Mouse (Mus musculus): Measurements from ENCODE around the gene Atad3a.
"Not testable (repeated sequence)": the region's sequence is repeated elsewhere in the genome, so short reads cannot be mapped to it uniquely, and the experiment has no call there.

Atad3a gene

GRCm38 (mm10) chr4:155760613-155761355 is at the start of gene Atad3a:
Atad3a (minus strand) TSS chr4:155761093.
- ATAC-seq (ENCODE audit: low TSS enrichment) = peak; percentile 93

DNA sequence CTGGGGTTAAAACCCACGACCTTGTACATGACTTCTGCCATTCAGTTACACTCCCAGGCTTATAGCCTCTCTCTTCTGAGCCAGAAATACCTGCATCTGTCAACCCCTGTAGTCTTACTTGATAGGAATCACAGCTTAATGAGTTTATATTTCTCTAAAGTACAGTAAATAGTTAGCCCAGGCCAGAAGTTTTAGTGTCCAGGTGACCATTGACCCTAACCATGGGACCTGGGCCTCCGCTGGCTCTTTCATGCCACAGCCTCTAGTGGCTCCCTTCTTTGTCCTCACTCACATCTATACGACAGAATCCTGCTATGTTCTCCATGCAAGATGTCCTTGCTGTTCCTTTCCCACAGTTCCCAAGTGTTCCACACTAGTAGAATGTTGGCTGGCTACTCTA is 46.9 kb upstream of the Atad3a start:
- no peak for ATAC-seq (ENCODE audit: low TSS enrichment)

DNA sequence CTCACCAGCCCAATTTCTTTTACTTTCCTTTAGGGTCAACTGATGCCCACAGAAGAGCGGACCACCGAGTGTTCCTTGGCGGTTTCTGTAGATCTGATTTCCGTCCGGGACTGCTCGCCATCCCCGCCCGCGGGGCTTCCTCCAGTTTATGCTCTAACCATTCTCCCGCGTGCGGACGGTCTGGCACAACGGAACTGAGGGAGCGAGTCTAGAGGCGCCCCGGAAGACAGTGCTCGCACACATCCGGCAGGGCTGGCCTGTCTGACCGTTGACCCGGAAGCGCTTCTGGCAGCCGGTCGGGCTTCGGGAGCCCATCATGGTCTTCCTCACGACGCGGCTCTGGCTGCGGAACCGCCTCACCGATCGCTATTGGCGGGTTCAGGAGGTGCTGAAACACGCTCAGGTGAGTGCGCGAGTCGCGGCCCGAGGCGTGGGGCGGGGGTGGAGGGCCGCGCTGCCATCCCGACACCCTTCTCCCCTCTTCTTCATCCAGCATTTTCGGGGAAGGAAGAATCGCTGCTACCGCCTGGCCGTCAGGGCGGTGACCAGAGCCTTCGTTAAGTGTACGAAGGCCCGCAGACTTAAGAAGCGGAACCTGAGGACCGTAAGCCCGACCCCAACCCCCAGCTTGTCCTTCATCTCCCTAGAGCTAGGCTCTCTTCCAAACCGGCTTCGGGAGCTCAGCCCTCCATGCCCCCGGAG is 42.6 kb upstream of the Atad3a start:
- peak; percentile 90 for ATAC-seq (ENCODE audit: low TSS enrichment)

GRCm38 (mm10) chr4:155802741-155803339 is 41.9 kb upstream of the Atad3a start, which contains the start of gene Mrpl20:
Mrpl20 (plus strand) TSS chr4:155802878.
- no peak for ATAC-seq (ENCODE audit: low TSS enrichment)

- no peak for ATAC-seq (ENCODE audit: low TSS enrichment)
These were observed 41.2 kb upstream of the Atad3a start for GRCm38 (mm10) chr4:155802075-155802474.

- no peak for ATAC-seq (ENCODE audit: low TSS enrichment)
These were observed 32.8 kb upstream of the Atad3a start for GRCm38 (mm10) chr4:155793730-155794129.

DNA sequence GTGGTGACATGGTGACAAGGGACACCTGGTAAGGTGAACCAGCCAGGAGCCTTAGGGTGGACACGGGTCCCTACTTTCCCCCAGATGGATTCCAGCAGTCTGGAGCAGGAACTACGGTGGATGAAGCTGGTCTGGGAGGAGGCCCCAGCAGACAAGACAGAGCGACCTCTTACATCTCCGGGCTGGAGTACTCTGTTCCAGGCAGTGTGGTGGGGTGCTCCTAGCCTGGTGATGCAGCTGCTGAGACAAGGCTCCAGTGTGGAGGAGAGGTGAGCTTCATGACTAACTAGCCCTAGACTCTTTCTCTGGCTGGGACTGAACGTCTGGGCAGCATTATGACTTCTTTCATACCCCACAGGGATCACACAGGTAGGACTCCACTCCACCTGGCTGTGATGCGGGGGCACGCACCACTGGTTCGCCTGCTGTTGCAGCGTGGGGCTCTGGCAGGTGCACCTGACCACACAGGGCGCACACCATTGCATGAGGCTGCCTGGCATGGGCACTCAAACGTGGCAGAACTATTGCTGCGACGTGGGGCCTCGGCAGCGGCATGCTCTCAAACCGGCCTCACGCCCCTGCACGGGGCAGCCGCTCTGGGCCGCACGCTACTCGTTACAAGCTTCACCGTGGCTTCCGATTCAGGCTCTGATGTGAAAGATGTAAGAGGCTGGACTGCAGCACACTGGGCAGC is 30.5 kb upstream of the Atad3a start:
- no peak for ATAC-seq (ENCODE audit: low TSS enrichment)

GRCm38 (mm10) chr4:155790650-155791161 is 29.8 kb upstream of the Atad3a start:
- no peak for ATAC-seq (ENCODE audit: low TSS enrichment)

DNA sequence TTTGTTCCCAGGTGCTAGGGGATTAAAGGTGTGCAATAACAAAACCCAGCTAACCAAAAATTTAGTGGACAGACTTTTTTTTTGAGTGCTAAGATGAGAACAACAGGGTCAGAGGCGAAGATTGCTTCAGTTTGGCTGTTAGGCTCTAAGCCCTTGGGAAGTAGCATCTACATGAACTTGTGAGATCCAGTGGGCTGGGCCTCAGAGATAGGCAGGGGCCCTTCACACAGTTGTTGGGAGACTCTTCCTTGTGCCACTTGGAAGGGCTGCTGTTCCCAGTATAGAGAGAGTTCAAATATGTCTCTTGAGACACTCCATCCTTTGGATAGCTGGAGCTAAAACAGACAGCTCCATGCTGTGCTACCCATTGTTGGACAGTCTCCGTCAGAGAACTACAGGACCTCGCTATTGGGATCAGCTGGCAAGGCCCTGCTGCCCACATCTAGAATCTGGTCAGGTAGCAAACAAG is 29.2 kb upstream of the Atad3a start, which contains the start of gene Ankrd65:
Ankrd65 (plus strand) TSS at position 419 of the 469 bp plus-strand sequence.
- ATAC-seq (ENCODE audit: low TSS enrichment) = no peak

DNA sequence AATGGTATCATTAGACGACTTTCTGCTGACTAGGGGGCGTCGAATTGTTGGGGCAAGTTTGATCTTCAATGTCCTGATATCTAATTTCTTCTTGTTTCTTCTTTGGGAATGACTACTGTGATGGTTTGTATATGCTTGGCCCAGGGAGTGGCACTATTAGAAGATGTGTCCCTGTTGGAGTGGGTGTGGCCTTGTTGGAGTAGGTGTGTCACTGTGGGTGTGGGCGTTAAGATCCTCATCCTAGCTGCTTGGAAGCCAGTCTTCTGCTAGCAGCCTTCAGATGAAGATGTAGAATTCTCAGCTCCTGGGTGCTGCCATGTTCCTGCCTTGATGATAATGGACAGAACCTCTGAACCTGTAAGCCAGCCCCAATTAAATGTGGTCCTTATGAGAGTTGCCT is 27.9 kb upstream of the Atad3a start:
- not testable (repeated sequence) for ATAC-seq (ENCODE audit: low TSS enrichment)

- no peak for ATAC-seq (ENCODE audit: low TSS enrichment)
These were observed 27.4 kb upstream of the Atad3a start for GRCm38 (mm10) chr4:155788300-155788699.

- ATAC-seq (ENCODE audit: low TSS enrichment) = peak; percentile 35; the same call in 1 of the 2 replicates
These were observed 24.9 kb upstream of the Atad3a start, which contains the start of gene Tmem88b for GRCm38 (mm10) chr4:155785819-155786218. Tmem88b (minus strand) TSS chr4:155785874.

DNA sequence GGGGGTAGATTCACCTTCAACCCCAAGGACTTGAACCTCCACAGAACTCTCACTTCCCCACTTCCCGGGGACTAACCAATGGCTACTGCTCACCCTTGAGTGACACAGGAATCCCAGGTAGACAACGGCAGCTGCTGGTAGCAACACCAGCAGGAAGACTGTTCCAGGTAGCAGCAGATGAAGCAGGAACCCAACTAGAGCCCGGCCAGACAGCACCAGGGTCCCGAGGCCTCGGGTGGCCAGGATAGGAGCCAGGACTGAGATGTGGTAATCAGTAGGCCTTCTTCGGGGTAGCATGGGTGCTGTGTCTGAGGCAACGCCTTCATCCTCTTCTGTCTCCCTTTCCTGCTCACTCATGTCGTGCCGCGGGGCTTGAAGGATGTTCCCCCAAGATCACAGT is 24.4 kb upstream of the Atad3a start:
- no peak for ATAC-seq (ENCODE audit: low TSS enrichment)

- ATAC-seq (ENCODE audit: low TSS enrichment) = peak; percentile 76
These were observed 23.3 kb upstream of the Atad3a start for GRCm38 (mm10) chr4:155784081-155784701.

DNA sequence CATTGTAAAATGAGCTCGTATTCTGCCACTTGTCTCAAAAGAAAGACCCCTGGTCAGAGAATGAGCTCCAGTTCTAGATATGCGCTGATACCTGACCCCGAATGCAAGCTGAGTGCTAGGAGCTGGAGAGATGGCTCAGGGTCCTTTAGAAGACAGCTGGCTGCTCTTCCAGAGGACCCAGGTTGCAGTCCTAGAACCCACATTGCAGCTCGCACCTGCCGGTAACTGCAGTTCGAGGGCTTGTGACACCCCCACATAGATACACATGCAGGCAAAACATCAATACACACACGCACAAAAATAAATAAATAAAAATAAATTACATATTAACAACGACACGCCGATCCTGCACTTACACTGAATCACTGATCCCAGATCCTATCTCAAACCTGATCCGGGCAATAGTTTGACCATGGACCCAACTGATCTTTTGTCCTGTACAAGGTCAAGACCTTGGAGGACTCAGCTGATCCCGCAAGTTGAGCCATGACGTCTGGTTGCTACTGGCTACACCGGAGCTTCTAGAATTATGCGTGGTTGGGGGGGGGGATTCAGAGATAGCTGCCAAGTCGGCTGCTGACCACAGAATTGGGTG is 22.7 kb upstream of the Atad3a start:
- ATAC-seq (ENCODE audit: low TSS enrichment) = no peak

DNA sequence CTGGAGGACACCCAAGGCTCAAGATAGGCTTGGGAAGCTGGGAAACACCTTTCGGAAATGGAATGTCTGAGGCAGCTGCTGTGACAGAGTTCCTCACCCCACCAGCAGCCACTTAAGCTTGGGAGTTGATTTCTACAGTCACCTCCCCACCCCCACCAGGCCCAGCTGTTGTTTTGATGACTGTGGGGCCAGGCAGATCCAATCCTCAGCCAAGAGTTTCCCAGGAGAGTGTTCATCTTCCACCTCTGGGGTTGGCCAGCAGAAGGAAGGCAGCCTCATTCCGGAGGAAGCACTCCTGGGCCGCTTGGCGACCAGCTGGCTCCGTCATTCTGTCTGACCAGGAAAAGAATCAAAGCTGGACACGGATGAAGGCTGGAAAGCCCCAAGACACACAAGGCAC is 20.0 kb upstream of the Atad3a start:
- ATAC-seq (ENCODE audit: low TSS enrichment) = no peak

DNA sequence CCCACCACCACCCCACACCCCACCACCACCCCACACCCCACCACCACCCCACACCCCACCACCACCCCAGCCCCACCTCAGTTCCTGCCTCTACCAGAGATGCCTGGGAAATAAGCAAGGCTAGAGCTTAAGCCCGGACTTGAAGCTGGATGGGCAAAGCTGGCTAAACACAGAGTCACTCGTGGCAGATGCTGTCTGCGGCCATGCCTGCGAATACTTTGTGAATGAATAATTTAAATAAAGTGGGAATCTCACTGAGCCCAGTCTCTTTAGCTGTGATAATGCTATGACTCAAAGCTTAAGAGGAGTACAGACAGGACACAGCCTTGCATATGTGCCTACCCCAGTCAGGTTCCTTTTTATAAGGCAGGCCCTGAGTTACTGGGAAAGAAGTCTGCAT is 18.6 kb upstream of the Atad3a start:
- no peak for ATAC-seq (ENCODE audit: low TSS enrichment)

- no peak for ATAC-seq (ENCODE audit: low TSS enrichment)
These were observed 16.9 kb upstream of the Atad3a start for GRCm38 (mm10) chr4:155777816-155778215.

DNA sequence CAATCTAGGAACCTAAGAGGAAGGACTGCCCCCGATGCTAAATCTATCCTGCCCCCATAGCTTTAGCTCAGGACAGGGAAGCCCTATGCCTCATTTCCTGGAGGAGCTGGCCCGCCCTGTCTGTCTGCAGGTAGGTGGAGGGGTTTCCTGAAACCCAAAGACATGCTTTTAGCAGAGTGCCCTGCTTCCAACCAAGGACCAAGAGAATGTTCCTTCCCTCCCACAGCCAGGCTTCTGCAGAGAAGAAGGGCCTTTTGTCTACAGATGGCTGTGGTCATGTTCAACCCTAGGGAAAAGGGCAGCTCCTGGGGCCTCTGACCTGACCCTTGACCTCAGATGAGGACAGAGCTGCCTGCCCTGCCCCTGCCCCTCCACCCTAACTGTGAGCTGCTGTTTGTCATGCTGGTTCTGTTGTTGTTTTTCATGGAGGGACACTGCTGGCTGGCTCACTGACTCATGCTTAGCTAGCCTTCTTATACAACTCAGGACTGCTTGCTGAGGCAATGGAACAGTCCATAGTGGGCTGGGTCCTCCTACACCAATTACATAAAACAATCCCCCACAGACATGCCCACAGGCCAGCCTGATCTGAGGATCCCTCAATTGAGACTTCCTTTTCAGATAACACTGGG is 15.9 kb upstream of the Atad3a start:
- peak; percentile 25; the same call in 1 of the 2 replicates for ATAC-seq (ENCODE audit: low TSS enrichment)

DNA sequence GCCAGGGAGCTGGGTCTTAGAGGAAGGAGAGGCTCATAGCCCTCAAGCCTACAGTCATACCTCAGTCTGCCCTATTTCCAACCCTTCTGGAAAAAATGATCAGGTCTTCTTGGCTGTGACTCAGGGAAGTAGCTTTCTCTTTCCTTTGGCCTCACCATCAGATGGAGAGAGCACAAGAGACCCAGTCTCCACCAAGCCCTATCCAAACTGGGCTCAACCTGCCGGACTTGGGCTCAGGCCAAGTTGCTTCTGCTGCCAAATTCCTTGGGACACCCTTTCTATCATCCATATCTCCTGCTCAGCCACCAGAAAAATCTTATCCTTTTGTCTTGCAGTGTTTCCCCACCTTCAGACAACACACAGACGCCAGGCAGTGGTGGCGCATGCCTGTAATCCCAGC is 15.0 kb upstream of the Atad3a start:
- no peak for ATAC-seq (ENCODE audit: low TSS enrichment)

Measured in frontal cortex, adult (tissue).